Comparison of ENCODE assay signal across 8 mouse cellular contexts in the genomic region with DNA sequence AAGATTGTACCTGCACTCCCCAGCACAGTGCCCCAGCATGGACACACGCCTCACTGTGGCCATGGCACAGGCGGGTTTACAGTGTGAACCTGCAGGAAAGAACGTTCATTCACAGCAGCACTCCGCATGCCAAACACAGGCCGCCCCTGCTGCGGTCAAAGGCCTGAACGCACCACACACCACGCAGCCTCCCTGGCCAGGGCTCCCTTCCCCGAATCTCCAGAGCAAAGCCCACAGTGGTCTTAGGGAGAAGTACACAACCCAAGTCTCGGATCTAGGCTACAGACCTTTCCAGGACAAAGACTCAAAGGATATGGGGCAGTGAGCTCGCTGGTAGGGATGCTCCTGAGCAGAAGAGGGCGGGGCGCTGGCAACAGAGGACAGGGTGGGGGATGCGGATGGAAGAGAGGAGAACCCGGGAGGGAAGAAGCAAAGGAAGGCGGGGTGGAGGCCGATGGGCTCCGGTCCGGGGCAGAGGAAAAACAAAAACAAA. TPM values are rescaled to one million over a fixed set of nuclear protein-coding genes. Genes with fewer than 3 reads are reported as not detected.
DNase-seq lines count a peak whose midpoint lies in the region; ATAC-seq and TF ChIP-seq lines count a peak whose summit lies in the region.

No protein-coding gene starts in this region.

- H3K4me1 ChIP-seq in forebrain, postnatal 0 days (ENCODE audit: insufficient read depth), result peaks cover 7% of the 10 kb centered on the region; the same call in 1 of the 2 replicates
- H3K4me1 ChIP-seq in kidney, embryonic 16.5 days (ENCODE audit: insufficient read depth, low read length), result peaks cover 7% of the 10 kb centered on the region

- no peaks in the 10 kb centered on the region for H3K36me3 ChIP-seq in forebrain, postnatal 0 days (ENCODE audit: insufficient read depth)
- H3K36me3 ChIP-seq in kidney, embryonic 16.5 days (ENCODE audit: insufficient read depth, low read length), result no peaks in the 10 kb centered on the region

- peak; percentile 16 to 17 for DNase-seq in lung, adult 18-20 months
- no peak for DNase-seq in lung, postnatal 25 days (ENCODE audit: low spot score)
- peak; percentile 64 to 76 for DNase-seq in cerebellum, adult 18-20 months
- DNase-seq in forebrain, postnatal 0 days, result peak; percentile 68
- peak; percentile 20 for DNase-seq in lung, postnatal 36 days
- DNase-seq in urinary bladder, postnatal 25 days (ENCODE audit: low spot score), result peak; percentile 23
- no peak for DNase-seq in frontal cortex, postnatal 25 days (ENCODE audit: low spot score in 2 of 2)

- H3K27me3 ChIP-seq in forebrain, postnatal 0 days (ENCODE audit: insufficient read depth, low read length), result no peaks in the 10 kb centered on the region
- H3K27me3 ChIP-seq in kidney, embryonic 16.5 days (ENCODE audit: insufficient read depth, low read length), result peaks cover 3% of the 10 kb centered on the region; the same call in 1 of the 2 replicates

- TF ChIP-seq CTCF in forebrain, postnatal 0 days (IDR thresholded peaks at IDR 0.05; ENCODE audit: low read depth), result peak; percentile 34; the same call in 1 of the 2 replicates

- peak overlapping the region; percentile 71 for H3K4me2 ChIP-seq in forebrain, postnatal 0 days (ENCODE audit: low read depth)
- peak overlapping the region; percentile 97 for H3K4me2 ChIP-seq in kidney, embryonic 16.5 days (replicated peaks; ENCODE audit: low read depth, low read length)

- H3K9me3 ChIP-seq in forebrain, postnatal 0 days (ENCODE audit: low read length), result no peaks in the 10 kb centered on the region
- H3K9me3 ChIP-seq in kidney, embryonic 16.5 days (ENCODE audit: low read length), result no peaks in the 10 kb centered on the region

- H3K9ac ChIP-seq in forebrain, postnatal 0 days, result peak overlapping the region; percentile 84
- peak overlapping the region; percentile 68 for H3K9ac ChIP-seq in kidney, embryonic 16.5 days (replicated peaks; ENCODE audit: low read length)

- H3K4me3 ChIP-seq in forebrain, postnatal 0 days (ENCODE audit: low read depth, low read length), result peak overlapping the region; percentile 76
- peak overlapping the region; percentile 73 for H3K4me3 ChIP-seq in kidney, embryonic 16.5 days (ENCODE audit: low read length)

- peak overlapping the region; percentile 79 for H3K27ac ChIP-seq in forebrain, postnatal 0 days (ENCODE audit: low read depth, low read length)
- H3K27ac ChIP-seq in kidney, embryonic 16.5 days (ENCODE audit: low read length), result no peak overlapping the region

- ATAC-seq in forebrain, postnatal 0 days, result peak; percentile 89
- ATAC-seq in kidney, embryonic 16.5 days (ENCODE audit: low FRiP score, low TSS enrichment), result peak; percentile 80

- under 1% methylated on average over 19 of the region's 19 CpGs for WGBS in forebrain, postnatal 0 days
- 5% methylated on average over 18 of the region's 19 CpGs for WGBS in kidney, embryonic 16.5 days

RNA-seq across cellular contexts. Expression of gene Gprin2, which starts 0.7 kb away (rescaled TPM):
- 23.3 and 26.0 TPM in 2 replicates for total RNA-seq in forebrain, postnatal 0 days (2014; rRNA removed)
- polyA plus RNA-seq in forebrain, postnatal 0 days (2015; fragmentation: Nextera tagmentation; extraction: Ambion mirVana), result 6.9 and 8.0 TPM in 2 replicates
- 0.58 and 1.1 TPM in 2 replicates for polyA plus RNA-seq in kidney, embryonic 16.5 days (2015; fragmentation: Nextera tagmentation; extraction: Ambion mirVana)

RNA-seq across cellular contexts. Expression of gene Syt15, which starts 18.6 kb away (rescaled TPM):
- 1.0 and 1.5 TPM in 2 replicates for total RNA-seq in forebrain, postnatal 0 days (2014; rRNA removed)
- 0.35 and 0.65 TPM in 2 replicates for polyA plus RNA-seq in forebrain, postnatal 0 days (2015; fragmentation: Nextera tagmentation; extraction: Ambion mirVana)
- 0.92 and 1.1 TPM in 2 replicates for polyA plus RNA-seq in kidney, embryonic 16.5 days (2015; fragmentation: Nextera tagmentation; extraction: Ambion mirVana)

RNA-seq across cellular contexts. Expression of gene Npy4r, which starts 48.5 kb away (rescaled TPM):
- total RNA-seq in forebrain, postnatal 0 days (2014; rRNA removed), result 0.08 and 0.19 TPM in 2 replicates
- 0.05 and 0.10 TPM in 2 replicates for polyA plus RNA-seq in forebrain, postnatal 0 days (2015; fragmentation: Nextera tagmentation; extraction: Ambion mirVana)
- polyA plus RNA-seq in kidney, embryonic 16.5 days (2015; fragmentation: Nextera tagmentation; extraction: Ambion mirVana), result 0.06 and 0.10 TPM in 2 replicates

Comparison
In these comparisons a context has a peak if more than half of its experiments do, and no peak if none do; other contexts are left out.
1. DNase-seq: peak in lung, adult 18-20 months (2 of 2), cerebellum, adult 18-20 months (2 of 2), forebrain, postnatal 0 days (single experiment), lung, postnatal 36 days (single experiment) and urinary bladder, postnatal 25 days (single experiment); none in lung, postnatal 25 days (single experiment) and frontal cortex, postnatal 25 days (0 of 2).